Mouse (Mus musculus) bone marrow, adult 2 months (tissue): ENCODE measurements around the gene Med9.

Source experiments
- CTCF ChIP-seq: fragments of 200-500 bp; IDR thresholded peaks from 2 replicates; pipeline ENCODE4 v1.5.1; 2011; ENCODE audit warnings: low read length, control low read depth; ENCODE audit not compliant: control insufficient read depth, insufficient read depth
- POLR2A ChIP-seq: fragments of 200-500 bp; IDR thresholded peaks from 2 replicates; pipeline ENCODE4 v1.6.1; 2011; ENCODE audit warnings: low read depth, mild to moderate bottlenecking, control low read depth, low read length, borderline replicate concordance; ENCODE audit not compliant: control insufficient read depth

- TF ChIP-seq POLR2A (peak; percentile 31; the same call in 1 of the 2 replicates), CTCF (no peak)
Measured at GRCm38 (mm10) chr11:59947752-59948400, at the start of gene Med9.
